Mouse (Mus musculus) intestine, embryonic 14.5 days (tissue): ENCODE measurements around the gene Susd3. TPM values are rescaled to one million over a fixed set of nuclear protein-coding genes. Genes with fewer than 3 reads are reported as not detected.

ENCODE experiments used
- ATAC-seq: fragments of 200-750 bp; cut with Nextera tagmentation; replicated peaks from 2 replicates; pipeline ENCODE4 v1.8.0; 2017; ENCODE audit warnings: low read depth, moderate number of reproducible peaks, moderate TSS enrichment, moderate library complexity; ENCODE audit not compliant: low FRiP score, low TSS enrichment
- DNase-seq: peaks from one replicate; pipeline ENCODE4 v3.0.0-alpha.2; 2018; ENCODE audit warnings: low spot score
- H3K27ac ChIP-seq: fragments of 300-500 bp; sonication (generic); 2 replicates; pipeline ENCODE4 v1.5.1; 2014; ENCODE audit warnings: low read depth, mild to moderate bottlenecking, control low read depth
- H3K27me3 ChIP-seq: fragments of 300-500 bp; sonication (generic); replicated peaks from 2 replicates; pipeline ENCODE4 v1.6.1; 2014; ENCODE audit warnings: low read length, control low read depth; ENCODE audit not compliant: control insufficient read depth, insufficient read depth
- H3K36me3 ChIP-seq: fragments of 300-500 bp; sonication (generic); 2 replicates; pipeline ENCODE4 v1.6.1; 2014; ENCODE audit warnings: low read length, control low read depth; ENCODE audit not compliant: control insufficient read depth, insufficient read depth
- H3K4me1 ChIP-seq: fragments of 300-500 bp; sonication (generic); replicated peaks from 2 replicates; pipeline ENCODE4 v1.6.1; 2014; ENCODE audit warnings: low read length, control low read depth, mixed read lengths; ENCODE audit not compliant: control insufficient read depth, insufficient read depth
- H3K4me2 ChIP-seq: fragments of 300-500 bp; sonication (generic); 2 replicates; pipeline ENCODE4 v1.6.1; 2014; ENCODE audit warnings: low read length
- H3K4me3 ChIP-seq: fragments of 300-500 bp; sonication (generic); 2 replicates; pipeline ENCODE4 v1.5.1; 2014; ENCODE audit warnings: low read depth, low read length, control low read depth, mixed read lengths
- H3K9ac ChIP-seq: fragments of 300-500 bp; sonication (generic); 2 replicates; pipeline ENCODE4 v1.6.1; 2014; ENCODE audit warnings: mild to moderate bottlenecking, low read length
- H3K9me3 ChIP-seq: fragments of 300-500 bp; sonication (generic); 2 replicates; pipeline ENCODE4 v1.6.1; 2016; ENCODE audit warnings: low read length, control low read depth; ENCODE audit not compliant: control insufficient read depth
- WGBS: fragments of 180-500 bp; shearing (Covaris S2); extraction: QIAGEN DNeasy Blood & Tissue Kit; methylation state at CpG from one replicate; pipeline ENCODE4 v1.1.7; 2014; 5-methylcytosine and 5-hydroxymethylcytosine counted together
- polyA plus RNA-seq: library from polyadenylated mRNA; unstranded; fragments of >200 nt; fragmentation: Nextera tagmentation; extraction: Ambion mirVana; gene quantifications from 2 replicates; pipeline ENCODE4 v1.2.1, GENCODE M21; 2014

Susd3 gene
- polyA plus RNA-seq: 1.4 and 1.5 TPM in 2 replicates

- H3K4me2 ChIP-seq: peak within 1 kb of the TSS; percentile 86
- no peak for DNase-seq
- H3K9ac ChIP-seq: no peak within 1 kb of the TSS
- no peaks in the 10 kb centered on the region for H3K9me3 ChIP-seq
- ATAC-seq: peak; percentile 47
- 11% methylated on average over 8 of the region's 8 CpGs for WGBS
- H3K27me3 ChIP-seq: peaks cover 23% of the 10 kb centered on the region
- H3K27ac ChIP-seq: no peak within 1 kb of the TSS
- peak within 1 kb of the TSS; percentile 42 for H3K4me3 ChIP-seq
- H3K36me3 ChIP-seq: no peaks in the 10 kb centered on the region
- H3K4me1 ChIP-seq: peaks cover 8% of the 10 kb centered on the region
These were observed at the start of gene Susd3 for GRCm38 (mm10) chr13:49248467-49248862. Susd3 (minus strand) TSS chr13:49248706.

DNA sequence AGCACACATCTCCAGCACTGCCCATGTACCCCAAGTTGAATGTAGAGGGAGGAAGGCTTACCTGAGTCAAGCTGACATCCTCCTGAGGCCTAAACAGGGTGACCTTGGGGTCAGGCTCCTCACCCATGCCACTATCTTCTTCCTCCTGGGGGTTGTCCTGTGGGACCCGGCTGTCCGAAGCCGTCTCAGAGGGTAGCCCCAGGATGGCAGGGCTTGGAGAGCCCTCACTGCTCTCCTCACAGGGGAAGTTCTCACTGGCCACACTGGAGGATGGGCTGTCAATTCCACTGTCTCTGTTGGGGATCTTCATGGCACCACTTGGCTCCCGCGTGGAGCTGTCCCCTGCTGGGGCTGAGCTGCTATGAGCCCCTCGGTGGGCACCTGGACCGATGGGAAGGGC is 47.8 kb upstream of the Susd3 start:
- H3K4me2 ChIP-seq: no peak overlapping the region
- 91% methylated on average over 7 of the region's 7 CpGs for WGBS

GRCm38 (mm10) chr13:49294108-49294507 is 45.6 kb upstream of the Susd3 start:
- Histone ChIP-seq H3K4me2 (no peak overlapping the region), H3K9ac (no peak overlapping the region), H3K4me1 (peaks cover under 1% of the 10 kb centered on the region; the same call in 1 of the 2 replicates), H3K27me3 (no peaks in the 10 kb centered on the region), H3K36me3 (no peaks in the 10 kb centered on the region), H3K4me3 (no peak overlapping the region), H3K9me3 (no peaks in the 10 kb centered on the region), H3K27ac (no peak overlapping the region)
- 71% methylated on average over 9 of the region's 9 CpGs for WGBS
- ATAC-seq (no peak), DNase-seq (no peak)

More for the DNA sequence above, 47.8 kb upstream of the Susd3 start:
- H3K9me3 ChIP-seq: no peaks in the 10 kb centered on the region
- H3K4me3 ChIP-seq: no peak overlapping the region
- DNase-seq: no peak
- H3K27ac ChIP-seq: no peak overlapping the region
- H3K27me3 ChIP-seq: no peaks in the 10 kb centered on the region
- no peak for ATAC-seq
- peaks cover 4% of the 10 kb centered on the region; the same call in 1 of the 2 replicates for H3K4me1 ChIP-seq
- no peak overlapping the region for H3K9ac ChIP-seq
- H3K36me3 ChIP-seq: no peaks in the 10 kb centered on the region

DNA sequence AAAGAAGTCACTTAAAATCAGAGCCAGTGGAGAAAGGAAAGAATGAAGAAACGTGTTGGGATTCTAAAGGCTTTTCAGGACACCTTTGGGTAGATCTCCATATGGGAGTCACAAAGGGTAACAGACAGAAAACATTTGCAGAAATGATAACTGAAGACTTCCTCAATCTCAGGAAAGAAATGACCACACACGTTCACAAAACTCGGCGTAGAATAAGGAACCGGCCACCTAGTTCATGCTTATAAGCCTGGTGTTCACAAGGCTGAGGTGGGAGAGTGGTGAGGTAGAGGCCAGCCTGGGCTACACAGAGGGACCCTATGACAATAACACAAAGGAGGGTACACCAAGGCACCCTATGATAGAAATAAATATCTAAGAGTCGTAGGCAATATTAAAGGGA is 43.4 kb upstream of the Susd3 start:
- H3K4me2 ChIP-seq: no peak overlapping the region
- no peaks in the 10 kb centered on the region for H3K9me3 ChIP-seq
- no peaks in the 10 kb centered on the region for H3K36me3 ChIP-seq
- H3K4me3 ChIP-seq: no peak overlapping the region
- no peaks in the 10 kb centered on the region for H3K27me3 ChIP-seq
- no peaks in the 10 kb centered on the region for H3K4me1 ChIP-seq
- no peak overlapping the region for H3K27ac ChIP-seq
- ATAC-seq: no peak
- WGBS: 92% methylated on average over 6 of the region's 6 CpGs
- DNase-seq: no peak
- no peak overlapping the region for H3K9ac ChIP-seq

DNA sequence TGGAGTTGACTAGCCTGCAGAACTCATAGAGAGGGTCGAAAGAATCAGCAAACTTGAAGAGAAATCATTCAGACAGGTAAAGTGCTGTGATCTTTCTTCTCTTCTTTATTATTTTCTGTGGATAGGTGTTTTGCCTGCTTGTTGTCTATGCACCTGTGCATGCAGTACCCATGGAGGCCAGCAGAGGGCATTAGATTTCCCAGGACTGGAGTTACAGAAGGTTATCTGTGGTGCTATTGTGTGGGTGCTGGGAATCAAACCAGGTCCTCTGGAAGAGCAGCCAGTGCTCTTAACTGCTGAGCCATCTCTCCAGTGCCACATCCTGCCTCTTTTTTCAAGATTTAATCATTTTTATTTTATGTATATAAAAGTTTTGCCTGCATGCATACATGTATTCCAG is 42.9 kb upstream of the Susd3 start:
- WGBS: 44% methylated on average over 1 of the region's 1 CpGs
- ATAC-seq: no peak
- no peaks in the 10 kb centered on the region for H3K9me3 ChIP-seq

DNA sequence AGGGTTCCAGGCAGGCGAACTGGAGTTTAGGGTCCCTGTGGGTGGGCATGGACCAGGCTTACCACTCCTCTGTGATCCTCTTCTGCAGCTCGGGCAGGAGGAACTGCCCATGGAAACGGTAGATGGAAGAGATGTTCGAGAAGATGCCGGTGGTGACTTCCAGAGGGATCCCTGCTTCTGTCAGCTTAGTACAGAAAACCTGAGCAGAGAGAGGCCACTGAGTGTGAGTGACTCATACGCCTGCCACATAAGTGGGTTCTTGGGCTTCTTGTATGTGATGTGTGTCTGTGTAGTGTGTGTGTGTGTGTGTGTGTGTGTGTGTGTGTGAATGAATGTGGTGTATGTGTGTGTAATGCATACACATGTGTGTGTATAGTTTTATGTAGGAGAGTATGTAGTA is 38.7 kb upstream of the Susd3 start:
- no peaks in the 10 kb centered on the region for H3K36me3 ChIP-seq
- no peaks in the 10 kb centered on the region for H3K4me1 ChIP-seq
- H3K9me3 ChIP-seq: 0 out of 2 replicates have a peak, but pooled peaks cover 2% of the 10 kb centered on the region
- no peak overlapping the region for H3K4me3 ChIP-seq
- 88% methylated on average over 6 of the region's 6 CpGs for WGBS
- peak overlapping the region; percentile 54 for H3K27ac ChIP-seq
- H3K4me2 ChIP-seq: no peak overlapping the region
- DNase-seq: no peak
- H3K9ac ChIP-seq: no peak overlapping the region
- H3K27me3 ChIP-seq: no peaks in the 10 kb centered on the region
- 0 out of 2 replicates have a peak, but pooled peaks have one; percentile 14 for ATAC-seq

More for the DNA sequence above, 42.9 kb upstream of the Susd3 start:
- Histone ChIP-seq H3K4me3 (no peak overlapping the region), H3K36me3 (no peaks in the 10 kb centered on the region), H3K4me1 (no peaks in the 10 kb centered on the region), H3K4me2 (no peak overlapping the region), H3K27ac (no peak overlapping the region), H3K9ac (no peak overlapping the region), H3K27me3 (no peaks in the 10 kb centered on the region)
- no peak for DNase-seq

- H3K4me3 ChIP-seq: no peak overlapping the region
- H3K4me2 ChIP-seq: no peak overlapping the region
- 0 out of 2 replicates have a peak, but pooled peaks cover 2% of the 10 kb centered on the region for H3K9me3 ChIP-seq
- peak overlapping the region; percentile 54 for H3K27ac ChIP-seq
- DNase-seq (peak; percentile 74), ATAC-seq (peak; percentile 89)
- 72% methylated on average over 3 of the region's 3 CpGs for WGBS
- no peaks in the 10 kb centered on the region for H3K4me1 ChIP-seq
- no peaks in the 10 kb centered on the region for H3K36me3 ChIP-seq
- H3K9ac ChIP-seq: no peak overlapping the region
- H3K27me3 ChIP-seq: no peaks in the 10 kb centered on the region
These were observed 38.2 kb upstream of the Susd3 start for GRCm38 (mm10) chr13:49286750-49287149.

DNA sequence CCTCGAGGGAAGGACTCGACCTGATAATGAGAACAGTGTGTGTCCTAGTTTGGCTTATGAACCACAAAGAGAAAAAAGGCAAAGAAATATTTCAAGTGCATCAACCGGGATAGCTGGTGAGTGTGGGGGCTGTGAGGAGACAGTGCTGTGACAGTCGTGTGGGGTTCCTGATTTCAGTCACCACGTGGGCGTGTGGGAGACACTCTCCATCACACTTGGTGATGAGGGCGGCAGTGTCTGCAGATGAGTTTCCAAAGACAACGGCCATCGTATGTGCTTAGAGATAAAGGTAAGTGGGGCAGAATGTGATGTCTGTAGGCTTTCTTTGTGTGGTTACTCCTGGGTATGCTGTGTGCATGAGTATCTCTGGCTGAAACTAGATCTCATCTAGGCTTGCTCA is 35.2 kb upstream of the Susd3 start:
- H3K4me3 ChIP-seq: no peak overlapping the region
- WGBS: 77% methylated on average over 9 of the region's 9 CpGs
- no peaks in the 10 kb centered on the region for H3K36me3 ChIP-seq
- no peaks in the 10 kb centered on the region for H3K4me1 ChIP-seq
- no peaks in the 10 kb centered on the region for H3K27me3 ChIP-seq
- no peak for DNase-seq
- H3K9ac ChIP-seq: no peak overlapping the region
- no peak for ATAC-seq
- no peak overlapping the region for H3K4me2 ChIP-seq
- no peak overlapping the region for H3K27ac ChIP-seq
- H3K9me3 ChIP-seq: 0 out of 2 replicates have a peak, but pooled peaks cover 5% of the 10 kb centered on the region

DNA sequence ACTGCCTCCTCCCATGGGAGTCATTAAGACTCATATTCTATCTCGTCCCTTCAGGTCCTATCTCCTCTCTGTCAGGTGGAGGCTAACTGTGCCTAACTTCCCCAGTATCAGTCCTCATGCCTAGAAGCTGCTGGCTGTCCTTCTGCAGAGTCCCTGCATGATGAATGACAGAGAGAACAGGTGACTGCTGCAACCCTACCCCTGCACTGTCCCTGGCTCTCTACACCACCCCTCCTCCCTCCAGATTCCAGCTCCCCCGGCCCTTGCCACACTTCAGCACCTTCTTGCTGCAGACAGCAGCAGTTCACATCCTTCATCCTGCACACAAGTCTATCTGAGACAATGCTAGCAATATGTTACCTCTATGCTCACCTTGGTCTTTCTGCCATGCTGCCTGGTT is 33.7 kb upstream of the Susd3 start:
- ATAC-seq (no peak), DNase-seq (no peak)
- Histone ChIP-seq H3K27ac (no peak overlapping the region), H3K4me3 (no peak overlapping the region), H3K4me2 (no peak overlapping the region), H3K9me3 (0 out of 2 replicates have a peak, but pooled peaks cover 5% of the 10 kb centered on the region), H3K9ac (no peak overlapping the region), H3K27me3 (no peaks in the 10 kb centered on the region), H3K4me1 (no peaks in the 10 kb centered on the region), H3K36me3 (no peaks in the 10 kb centered on the region)
- WGBS: 50% methylated on average over 2 of the region's 2 CpGs
